Mouse (Mus musculus) heart, postnatal 14 days (tissue): Measurements from ENCODE around the gene Dusp22. TPM values are rescaled to one million over a fixed set of nuclear protein-coding genes. Genes with fewer than 3 reads are reported as not detected.

Experiments used
- DNase-seq, 2 experiments: peaks; one replicate each; pipeline ENCODE4 v3.0.0; 2021 to 2022
- intact Hi-C: fragments of 180-260 bp; cut with DNase I; formaldehyde crosslinking; loops from one replicate; pipeline ENCODE4 v1.15.1; 2025
- total RNA-seq, 2 experiments: library from RNA; stranded (reverse); gene quantifications; 2 replicates each; pipeline ENCODE4 v1.2.3; 2021

Dusp22 gene
- total RNA-seq, 2 experiments from 2014 or later, result 19.6 to 19.9 TPM

DNA sequence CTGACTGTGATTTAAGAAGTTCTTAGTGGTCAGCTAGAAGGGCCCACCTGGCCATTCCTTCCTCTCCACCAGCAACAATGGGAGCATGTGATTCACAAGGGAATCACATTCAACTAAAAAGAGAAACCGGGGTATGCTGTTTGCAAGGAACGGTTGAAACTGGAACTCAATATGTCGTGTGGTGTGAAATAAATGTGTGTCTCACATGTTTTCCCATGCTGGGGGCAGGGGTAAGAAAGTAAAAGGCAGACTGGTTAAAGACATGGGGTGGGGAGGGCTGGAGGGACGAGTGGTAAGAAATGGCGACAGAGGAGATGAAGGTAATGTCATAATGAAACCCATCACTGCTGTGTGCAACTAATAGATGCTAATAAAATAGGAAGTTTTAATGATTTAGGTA is 87.3 kb downstream of the Dusp22 start:
- intact Hi-C loops, result no loop called here

DNA sequence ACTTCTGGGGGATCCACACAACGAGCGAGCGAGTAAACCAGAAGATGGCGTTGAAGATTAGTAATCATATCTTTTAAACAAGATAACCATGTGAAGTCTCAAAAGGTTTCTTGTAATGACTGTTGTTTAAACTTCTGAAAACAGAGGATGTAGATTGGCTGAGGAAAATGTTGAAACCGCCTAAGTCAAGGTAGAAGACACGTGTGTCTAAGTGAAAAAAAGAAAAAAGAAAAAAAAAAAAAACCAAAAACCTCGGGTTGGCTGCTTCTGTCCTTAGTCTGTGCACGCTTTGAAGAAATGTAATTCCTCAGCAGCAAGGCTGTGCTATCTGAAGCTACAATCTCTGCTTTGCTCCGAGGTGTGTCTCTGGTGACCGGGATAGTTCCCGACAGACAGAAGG is 87.7 kb downstream of the Dusp22 start:
- DNase-seq, result no peak
- intact Hi-C loops, result no loop called here

More for the DNA sequence above, 87.3 kb downstream of the Dusp22 start:
- no peak for DNase-seq

DNA sequence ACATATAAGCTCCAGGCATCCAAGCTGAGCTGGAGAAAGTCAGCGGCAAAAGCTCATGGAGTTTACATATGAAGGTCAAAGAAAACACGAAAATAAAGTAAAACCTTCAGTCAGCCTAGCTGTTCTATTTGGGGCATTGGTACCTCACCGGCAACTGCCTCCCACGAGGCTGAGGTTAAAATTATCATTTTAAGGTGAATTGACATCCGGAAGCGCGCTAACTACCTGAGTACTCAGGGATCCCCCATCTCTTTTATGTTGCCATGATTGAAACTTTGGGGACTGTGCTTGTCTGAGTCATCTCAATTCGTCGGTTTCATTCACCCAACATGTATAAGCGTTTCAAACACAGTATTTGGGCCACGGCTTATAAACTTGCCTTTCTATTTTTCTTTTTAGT is 88.5 kb downstream of the Dusp22 start:
- intact Hi-C loops, result no loop called here
- DNase-seq, result no peak

- DNase-seq, result peak; percentile 49 to 56
- intact Hi-C loops, result no loop called here
Observed at GRCm38 (mm10) chr13:30749021-30749556, 89.3 kb downstream of the Dusp22 start, which contains the start of gene Irf4. Gene Irf4 (plus strand): TSS chr13:30749226.

GRCm38 (mm10) chr13:30749557-30750141 is 89.8 kb downstream of the Dusp22 start:
- intact Hi-C loops, result no loop called here
- DNase-seq, result no peak

- intact Hi-C loops, result no loop called here
- no peak for DNase-seq
Observed at GRCm38 (mm10) chr13:30750461-30751303, 90.9 kb downstream of the Dusp22 start.

GRCm38 (mm10) chr13:30751304-30751580 is 91.4 kb downstream of the Dusp22 start:
- no peak for DNase-seq
- intact Hi-C loops, result no loop called here

GRCm38 (mm10) chr13:30752581-30753187 is 92.9 kb downstream of the Dusp22 start:
- intact Hi-C loops, result no loop called here
- no peak for DNase-seq

DNA sequence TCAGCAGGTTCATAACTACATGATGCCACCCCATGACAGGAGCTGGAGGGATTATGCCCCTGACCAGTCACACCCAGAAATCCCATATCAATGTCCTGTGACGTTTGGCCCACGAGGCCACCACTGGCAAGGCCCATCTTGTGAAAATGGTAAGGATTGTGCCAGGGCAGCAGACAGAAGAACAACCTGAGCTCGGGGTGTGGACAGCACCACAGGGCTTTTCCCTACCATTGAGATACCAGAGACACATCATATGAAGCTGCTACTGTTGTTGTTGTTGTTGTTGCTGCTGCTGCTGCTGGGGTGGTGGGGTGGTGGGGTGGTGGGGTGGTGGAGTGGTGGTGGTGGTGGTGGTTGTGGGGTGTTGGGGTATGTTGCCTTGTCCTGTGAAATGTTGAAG is 93.6 kb downstream of the Dusp22 start:
- intact Hi-C loops, result no loop called here
- DNase-seq, result no peak

DNA sequence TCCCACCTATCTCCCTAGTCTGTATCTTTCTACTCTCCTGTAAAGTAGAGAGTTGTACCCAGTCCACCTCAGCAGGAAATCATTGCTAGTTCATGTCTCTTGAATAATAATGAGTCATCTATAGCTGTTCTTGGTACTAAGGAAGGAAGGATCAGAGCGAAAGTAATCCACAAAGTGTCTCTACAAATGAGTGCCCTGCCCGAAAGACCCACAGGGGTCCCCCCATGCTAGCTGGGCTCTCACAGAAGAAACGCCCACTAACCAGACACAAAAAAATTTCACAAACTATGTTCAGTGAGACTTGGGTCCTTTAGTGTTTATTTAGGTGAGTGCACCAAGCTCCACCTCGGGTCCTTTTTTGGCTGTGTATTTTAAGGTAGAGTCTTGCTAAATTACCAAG is 94.3 kb downstream of the Dusp22 start:
- DNase-seq, result no peak
- intact Hi-C loops, result no loop called here

DNA sequence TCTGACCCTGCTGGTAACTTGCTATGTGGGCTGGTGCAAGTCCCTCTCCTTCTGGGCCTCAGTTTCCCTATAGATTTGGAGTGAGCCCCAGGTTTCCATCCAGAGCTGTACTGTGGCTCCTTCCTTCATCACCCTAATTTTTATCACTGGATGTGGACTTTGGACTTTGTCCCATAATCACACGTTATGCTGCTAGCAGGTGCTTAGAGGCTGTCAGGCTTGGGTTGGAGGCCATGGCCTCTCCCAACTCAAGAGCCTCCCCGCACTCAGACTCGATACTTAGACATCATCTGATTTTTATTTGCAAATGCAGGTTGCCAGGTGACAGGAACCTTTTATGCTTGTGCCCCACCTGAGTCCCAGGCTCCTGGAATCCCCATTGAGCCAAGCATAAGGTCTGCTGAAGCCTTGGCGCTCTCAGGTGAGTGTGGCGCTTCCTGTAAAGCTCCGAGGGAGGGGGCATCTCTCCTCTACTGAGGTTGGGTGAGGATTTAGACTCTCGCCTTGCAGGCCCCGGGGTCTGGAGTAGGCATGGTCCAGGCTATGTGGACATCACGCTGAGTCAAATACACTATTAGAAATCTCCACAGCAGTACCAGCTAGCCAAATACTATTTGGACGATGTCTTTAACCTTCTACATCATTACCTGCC is 95.2 kb downstream of the Dusp22 start:
- intact Hi-C loops, result no loop called here
- no peak for DNase-seq

GRCm38 (mm10) chr13:30755577-30755976 is 95.8 kb downstream of the Dusp22 start:
- intact Hi-C loops, result no loop called here
- DNase-seq, result no peak

GRCm38 (mm10) chr13:30755998-30756639 is 96.3 kb downstream of the Dusp22 start:
- no peak for DNase-seq
- intact Hi-C loops, result no loop called here

GRCm38 (mm10) chr13:30757264-30757900 is 97.6 kb downstream of the Dusp22 start:
- intact Hi-C loops, result no loop called here

GRCm38 (mm10) chr13:30758789-30759381 is 99.1 kb downstream of the Dusp22 start:
- intact Hi-C loops, result no loop called here
- no peak for DNase-seq

More at GRCm38 (mm10) chr13:30757264-30757900, 97.6 kb downstream of the Dusp22 start:
- no peak for DNase-seq

DNA sequence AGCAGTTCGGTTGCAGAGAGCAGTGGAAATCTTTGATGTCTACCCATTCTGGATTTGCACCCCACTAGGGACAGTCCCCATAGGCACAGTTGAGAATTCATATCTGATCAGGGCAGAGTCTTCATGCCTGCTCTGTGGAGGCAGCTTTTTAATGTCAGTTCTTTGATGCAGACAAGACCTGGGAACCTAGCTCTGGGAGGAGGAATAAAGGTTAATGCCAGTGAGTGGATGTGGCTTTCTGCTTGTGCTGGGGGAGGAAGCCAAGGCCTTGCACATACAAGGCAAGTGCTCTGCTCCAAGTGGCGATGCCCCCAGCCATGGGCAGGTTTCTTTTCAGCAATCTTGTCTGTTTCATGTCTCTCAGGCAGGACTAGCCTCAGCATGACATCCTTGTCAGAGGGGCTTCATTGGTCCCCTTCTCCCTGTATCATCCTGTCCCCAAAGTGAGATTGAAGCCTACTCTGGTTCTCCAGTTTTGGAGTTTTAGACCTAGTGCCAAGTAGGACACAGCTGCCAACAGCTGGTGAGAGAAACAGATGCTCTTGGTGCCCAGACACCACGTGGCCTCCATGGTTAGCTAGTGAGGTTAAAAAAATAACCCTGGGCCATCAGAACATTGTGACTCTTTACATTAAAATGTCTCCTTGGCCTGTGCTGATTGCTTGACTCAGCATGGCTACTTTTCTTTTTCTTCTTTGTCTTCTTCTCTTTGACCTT is 100.7 kb downstream of the Dusp22 start:
- DNase-seq, result no peak

More for the DNA sequence above, 100.7 kb downstream of the Dusp22 start:
- intact Hi-C loops, result no loop called here
